Mouse (Mus musculus) thymus, postnatal 0 days (tissue): ENCODE data around the gene Ubald1. TPM values are rescaled to one million over a fixed set of nuclear protein-coding genes. Genes with fewer than 3 reads are reported as not detected.

Experiments
- DNase-seq: peaks from one replicate; pipeline ENCODE4 v3.0.0-alpha.2; 2015; ENCODE audit warnings: low spot score
- polyA plus RNA-seq: library from polyadenylated mRNA; unstranded; fragments of >200 nt; fragmentation: Nextera tagmentation; extraction: Ambion mirVana; gene quantifications from 2 replicates; pipeline ENCODE4 v1.2.1, GENCODE M21; 2015

Gene Ubald1
- polyA plus RNA-seq, 1 experiment from 2014 or later: 57.5 TPM

GRCm38 (mm10) chr16:4901167-4901566 lies 21.1 kb upstream of the Ubald1 start:
- no peak for DNase-seq

- DNase-seq: no peak
These were observed 19.6 kb upstream of the Ubald1 start for GRCm38 (mm10) chr16:4899711-4900110.

- DNase-seq: peak; percentile 56
These were observed 18.8 kb upstream of the Ubald1 start for GRCm38 (mm10) chr16:4898881-4899280.

GRCm38 (mm10) chr16:4897146-4897730 lies 17.1 kb upstream of the Ubald1 start:
- DNase-seq: no peak

GRCm38 (mm10) chr16:4896249-4897027 lies 16.3 kb upstream of the Ubald1 start:
- no peak for DNase-seq

- no peak for DNase-seq
These were observed 14.2 kb upstream of the Ubald1 start for GRCm38 (mm10) chr16:4894201-4894908.

- DNase-seq: no peak
These were observed 12.1 kb upstream of the Ubald1 start for GRCm38 (mm10) chr16:4892171-4892570.

- DNase-seq: no peak
These were observed 10.1 kb upstream of the Ubald1 start for GRCm38 (mm10) chr16:4890201-4890709.

- no peak for DNase-seq
These were observed 6.5 kb upstream of the Ubald1 start for GRCm38 (mm10) chr16:4886690-4887020.

- DNase-seq: peak; percentile 77
These were observed 5.9 kb upstream of the Ubald1 start, which contains the start of gene Mgrn1 for GRCm38 (mm10) chr16:4885760-4886689. Mgrn1 (plus strand) TSS chr16:4886249.

- DNase-seq: no peak
These were observed 4.8 kb upstream of the Ubald1 start for GRCm38 (mm10) chr16:4884930-4885329.

GRCm38 (mm10) chr16:4881400-4882351 lies 1.6 kb upstream of the Ubald1 start:
- DNase-seq: no peak

- peak; percentile 83 for DNase-seq
These were observed 399 bp downstream of the Ubald1 start for GRCm38 (mm10) chr16:4879708-4880124.

- peak; percentile 63 for DNase-seq
These were observed 911 bp downstream of the Ubald1 start for GRCm38 (mm10) chr16:4879101-4879707.

- DNase-seq: peak; percentile 81
These were observed 1.8 kb downstream of the Ubald1 start for GRCm38 (mm10) chr16:4878192-4878885.

- no peak for DNase-seq
These were observed 2.4 kb downstream of the Ubald1 start for GRCm38 (mm10) chr16:4877701-4878100.

- DNase-seq: no peak
These were observed 2.9 kb downstream of the Ubald1 start for GRCm38 (mm10) chr16:4877195-4877594.

- DNase-seq: no peak
These were observed 4.0 kb downstream of the Ubald1 start for GRCm38 (mm10) chr16:4876033-4876680.
